Mouse (Mus musculus) gastrocnemius, postnatal 14 days (tissue): ENCODE data around the gene Lpp. TPM values are rescaled to one million over a fixed set of nuclear protein-coding genes. Genes with fewer than 3 reads are reported as not detected.

ENCODE experiments used
- DNase-seq: peaks from one replicate; pipeline ENCODE4 v3.0.0; 2021; ENCODE audit warnings: mixed read lengths
- intact Hi-C: fragments of 180-260 bp; cut with DNase I; formaldehyde crosslinking; loops from one replicate; pipeline ENCODE4 v1.15.1; 2025; ENCODE audit warnings: low total_unique reads
- total RNA-seq, 2 experiments: library from RNA; stranded (reverse); gene quantifications; 2 replicates each; pipeline ENCODE4 v1.2.3; 2021

The Lpp gene
- total RNA-seq, 2 experiments from 2014 or later = 27.5 to 30.2 TPM

- intact Hi-C loops = no loop called here
- DNase-seq = no peak
Observed at GRCm38 (mm10) chr16:24398476-24398875, 5.2 kb downstream of the Lpp start.

GRCm38 (mm10) chr16:24398893-24399292, 5.6 kb downstream of the Lpp start:
- no peak for DNase-seq
- intact Hi-C loops = no loop called here

DNA sequence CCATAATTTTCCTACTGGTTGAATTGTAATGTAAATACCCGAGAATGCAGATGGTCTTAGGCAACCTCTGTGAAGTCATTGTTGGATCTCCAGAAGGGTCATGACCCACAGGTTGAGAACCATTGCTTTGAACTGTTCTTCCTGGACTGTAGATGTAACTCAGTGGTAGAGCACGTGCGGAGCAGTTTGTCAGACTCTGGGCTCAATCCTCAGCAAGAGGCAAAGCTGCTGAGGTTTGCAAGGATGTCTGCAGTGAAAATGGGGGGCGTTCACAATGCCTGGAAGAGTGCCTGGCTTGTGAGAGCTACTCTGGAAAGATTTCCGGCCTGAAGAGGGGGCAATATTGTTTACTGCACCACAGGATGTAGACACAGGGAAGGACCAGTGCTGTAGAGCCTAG, 6.2 kb downstream of the Lpp start:
- DNase-seq = no peak
- intact Hi-C loops = no loop called here

DNA sequence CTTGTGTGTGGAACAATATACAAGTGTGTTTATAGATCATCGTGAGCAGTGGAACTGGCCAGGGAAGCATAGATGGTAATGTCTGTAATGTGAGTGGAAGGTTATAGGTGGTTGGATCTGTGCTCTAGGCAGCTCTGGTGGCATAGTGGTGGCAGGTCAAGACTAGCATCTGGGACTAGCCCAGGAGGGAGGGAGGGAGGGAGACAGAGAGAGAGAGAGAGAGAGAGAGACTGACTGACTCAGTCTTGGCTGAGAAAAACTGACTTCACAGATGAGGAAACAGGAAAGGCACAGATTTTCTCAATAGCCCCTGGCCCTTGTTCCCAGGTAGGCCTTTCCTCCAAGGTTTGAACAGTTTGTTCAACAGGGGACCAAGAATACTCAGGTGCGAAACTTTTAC, 7.5 kb downstream of the Lpp start:
- DNase-seq = no peak
- intact Hi-C loops = no loop called here

DNA sequence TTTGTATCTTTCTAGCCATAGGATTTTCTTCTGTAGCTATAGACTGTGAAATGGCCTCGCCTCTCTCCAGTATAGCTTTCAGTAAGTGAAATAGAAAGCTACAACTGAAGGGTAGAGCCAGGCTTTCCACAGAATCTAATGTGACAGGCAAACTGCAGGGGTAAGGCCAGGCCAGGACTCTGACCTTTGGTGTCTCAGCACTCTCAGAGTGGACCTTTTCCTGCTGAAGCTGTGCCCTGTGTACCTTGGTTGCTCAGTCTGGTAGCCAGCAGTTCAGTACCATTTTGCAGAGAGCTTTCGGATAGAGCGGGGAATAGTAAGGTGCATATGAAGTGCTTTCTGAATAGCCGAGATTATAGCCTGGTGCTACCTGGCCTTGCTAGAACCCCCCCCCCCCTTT, 9.5 kb downstream of the Lpp start:
- DNase-seq = no peak
- intact Hi-C loops = no loop called here

DNA sequence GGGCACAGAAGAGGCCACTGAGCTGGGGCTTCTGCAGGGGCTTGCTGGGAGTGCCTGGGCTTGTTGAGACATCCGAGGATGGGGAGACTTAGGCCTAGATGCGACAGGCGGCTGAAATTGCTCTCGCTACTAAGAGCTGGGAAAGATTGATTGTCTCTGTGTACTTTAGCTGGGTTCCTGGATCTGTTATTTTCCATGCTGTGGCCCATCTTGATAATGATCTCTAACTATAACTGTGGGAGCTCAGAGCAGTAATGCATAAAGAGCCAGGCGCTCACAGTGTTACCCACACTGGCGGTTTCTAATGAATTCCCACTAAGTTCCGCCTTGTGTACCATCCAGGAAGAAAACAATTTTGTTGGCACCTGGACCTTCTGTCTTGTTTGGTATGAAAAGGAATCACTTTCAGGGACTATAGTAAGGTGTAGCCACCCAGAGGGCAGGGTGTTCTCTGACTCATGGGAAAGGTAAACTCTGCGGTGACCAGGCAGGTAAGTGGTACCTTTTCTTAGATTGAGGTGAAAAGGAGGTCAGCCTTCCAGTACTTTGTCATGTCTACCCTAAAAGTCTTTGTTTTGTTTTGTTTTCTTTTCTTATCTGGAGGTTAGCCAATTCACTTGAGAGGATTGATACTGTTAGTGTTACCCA, 10.6 kb downstream of the Lpp start:
- intact Hi-C loops = no loop called here
- no peak for DNase-seq

DNA sequence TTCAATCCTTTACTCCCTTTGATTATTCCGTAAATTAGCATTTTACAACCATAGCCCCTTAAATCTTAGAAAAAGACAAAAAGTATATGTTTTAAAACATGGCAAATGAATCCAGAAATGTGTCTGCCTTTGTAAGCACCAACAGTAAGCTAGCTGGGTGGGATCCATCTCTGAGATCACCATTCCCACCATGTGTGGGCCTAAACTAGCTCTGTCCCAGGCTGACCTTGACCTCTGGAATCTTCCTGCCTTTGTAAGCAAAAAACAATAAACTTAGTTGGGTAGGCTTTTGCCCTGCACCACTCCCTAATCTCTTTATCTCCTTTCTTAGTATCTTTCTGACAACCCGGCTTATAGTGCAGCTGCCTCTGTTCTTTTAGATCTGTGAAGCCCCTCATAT, 13.2 kb downstream of the Lpp start:
- intact Hi-C loops = no loop called here
- no peak for DNase-seq

DNA sequence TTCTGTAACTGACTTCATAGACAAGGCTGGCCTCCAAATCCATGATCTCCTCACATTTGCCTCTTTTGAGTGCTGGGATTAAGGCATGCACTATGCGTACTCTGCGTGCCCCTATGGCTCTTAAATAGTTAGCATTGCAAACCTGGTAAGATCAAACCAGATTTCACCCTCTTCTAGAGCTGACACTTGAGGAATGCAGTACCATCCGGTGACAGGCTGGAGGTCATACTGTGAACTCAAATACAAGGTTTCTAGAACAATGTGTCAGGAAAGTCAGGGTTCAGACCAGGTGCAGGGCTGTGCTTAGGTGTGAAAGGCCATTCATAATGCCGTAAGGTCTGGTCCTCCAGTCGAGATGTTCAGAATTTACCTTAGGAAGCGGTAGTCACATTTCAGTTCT, 18.0 kb downstream of the Lpp start:
- intact Hi-C loops = no loop called here
- no peak for DNase-seq

DNA sequence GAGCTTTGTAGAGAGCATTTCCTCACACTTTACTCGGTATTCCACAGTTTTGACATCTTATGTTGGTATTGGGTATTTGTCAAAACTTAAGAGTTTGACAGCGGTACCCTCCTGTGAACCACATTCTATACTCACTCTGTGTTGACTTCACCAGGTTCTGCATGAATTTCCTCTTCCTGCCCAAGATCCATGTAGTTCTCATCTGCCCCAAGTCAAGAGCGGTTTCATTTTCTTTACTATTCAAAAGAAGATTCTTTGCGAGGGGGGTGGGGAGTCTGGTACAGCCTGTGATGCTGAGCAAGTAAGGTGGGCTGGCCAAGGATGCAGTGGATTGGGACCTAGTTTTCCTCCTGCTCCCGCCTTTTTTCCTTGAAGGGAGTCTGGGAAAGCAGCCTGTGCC, 18.9 kb downstream of the Lpp start:
- intact Hi-C loops = no loop called here
- DNase-seq = no peak

- intact Hi-C loops = no loop called here
- peak; percentile 22 for DNase-seq
Observed at GRCm38 (mm10) chr16:24413059-24413458, 19.8 kb downstream of the Lpp start.

DNA sequence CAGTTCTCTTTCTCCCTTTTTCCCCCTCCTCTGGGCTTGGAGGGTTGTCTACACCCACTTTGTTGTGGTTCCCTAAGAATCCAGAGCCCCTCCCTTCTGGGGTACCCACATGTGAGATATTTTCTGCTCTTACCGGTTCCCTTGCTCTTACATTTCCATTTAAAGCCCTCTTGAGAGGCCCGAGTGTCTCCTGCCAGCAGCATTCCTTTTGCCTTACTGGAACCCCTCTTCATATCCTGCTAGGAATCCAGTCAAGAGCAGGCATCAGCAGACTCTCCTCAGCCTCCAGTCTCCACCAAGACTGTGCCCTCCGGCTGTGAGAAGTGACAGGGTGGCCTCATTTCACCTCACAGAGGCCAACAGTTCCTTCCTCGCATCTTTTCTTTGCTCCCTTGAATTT, 24.7 kb downstream of the Lpp start:
- DNase-seq = no peak
- intact Hi-C loops = no loop called here

GRCm38 (mm10) chr16:24420603-24421120, 27.4 kb downstream of the Lpp start:
- DNase-seq = no peak
- intact Hi-C loops = no loop called here

- intact Hi-C loops = no loop called here
- no peak for DNase-seq
Observed at GRCm38 (mm10) chr16:24421687-24422418, 28.5 kb downstream of the Lpp start.

GRCm38 (mm10) chr16:24423196-24423595, 29.9 kb downstream of the Lpp start:
- no peak for DNase-seq
- intact Hi-C loops = no loop called here

DNA sequence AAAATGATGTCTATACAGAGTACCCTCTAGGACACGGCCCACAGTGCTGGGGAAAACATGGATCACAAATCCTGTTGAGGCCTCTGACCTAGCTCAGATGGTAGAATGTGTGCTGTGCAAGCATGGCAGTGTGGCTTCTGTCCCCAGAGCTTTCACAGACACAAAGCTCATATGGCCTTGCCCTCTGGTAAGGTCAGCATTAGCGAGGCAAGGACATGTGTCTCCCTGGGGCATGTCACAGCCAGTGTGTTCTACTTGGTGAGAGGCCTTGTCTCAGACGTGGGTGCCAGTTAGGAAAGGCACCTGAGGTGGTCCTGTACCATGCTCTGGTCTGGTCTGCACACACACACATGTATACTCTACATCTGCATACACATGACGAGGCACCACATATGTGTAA, 30.4 kb downstream of the Lpp start:
- intact Hi-C loops = no loop called here
- no peak for DNase-seq

DNA sequence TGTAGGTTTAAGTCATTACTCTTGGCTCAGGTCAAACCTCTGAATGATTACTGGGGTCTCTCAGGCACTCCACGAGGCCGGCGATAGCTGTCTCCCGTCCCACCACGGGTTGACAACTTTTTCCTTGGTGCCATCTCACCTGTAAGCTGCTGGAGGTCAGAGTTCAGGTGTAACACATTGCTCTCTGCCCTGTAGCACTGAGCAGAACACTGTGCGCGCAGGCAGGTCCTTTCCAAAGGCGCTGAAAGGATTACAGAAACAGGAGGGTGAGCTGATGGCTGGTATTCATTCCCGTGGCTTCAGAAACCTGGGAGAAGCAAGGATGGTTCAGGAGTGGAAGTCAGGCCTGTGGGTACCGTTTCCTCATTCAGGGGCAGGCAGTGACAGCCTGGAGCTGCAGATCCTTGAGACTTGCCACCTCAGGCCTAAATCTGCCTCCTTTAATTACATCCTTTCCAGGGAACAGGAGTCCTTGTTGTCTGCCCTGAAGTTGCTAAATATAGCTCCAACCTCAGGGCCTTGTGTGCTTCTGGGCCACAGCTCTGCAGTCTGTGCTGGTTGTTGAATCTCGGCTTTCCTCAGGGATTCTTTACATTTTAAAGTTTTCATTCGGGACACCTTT, 31.2 kb downstream of the Lpp start:
- intact Hi-C loops = no loop called here
- no peak for DNase-seq

DNA sequence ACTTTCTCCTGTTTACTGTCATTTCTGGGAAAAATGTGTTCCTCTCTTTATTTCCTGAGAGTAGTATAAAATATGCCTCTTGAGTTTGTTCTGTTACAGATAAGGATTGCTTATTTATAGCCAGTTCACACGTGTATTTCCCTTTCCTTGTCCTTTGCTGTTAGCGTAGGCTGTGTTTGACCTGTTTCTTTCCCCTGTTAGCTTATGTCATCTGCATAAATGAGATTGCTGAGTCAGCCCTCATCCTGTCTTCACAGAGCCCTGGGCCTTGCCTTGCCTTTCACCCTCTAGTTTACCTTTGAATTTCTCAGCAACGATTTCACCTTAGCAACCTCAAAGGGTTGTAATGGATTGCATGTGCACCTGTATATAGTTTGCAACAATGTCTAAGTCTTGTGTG, 32.5 kb downstream of the Lpp start:
- DNase-seq = no peak
- intact Hi-C loops = no loop called here

- intact Hi-C loops = no loop called here
- no peak for DNase-seq
Observed at GRCm38 (mm10) chr16:24427606-24428005, 34.3 kb downstream of the Lpp start.

DNA sequence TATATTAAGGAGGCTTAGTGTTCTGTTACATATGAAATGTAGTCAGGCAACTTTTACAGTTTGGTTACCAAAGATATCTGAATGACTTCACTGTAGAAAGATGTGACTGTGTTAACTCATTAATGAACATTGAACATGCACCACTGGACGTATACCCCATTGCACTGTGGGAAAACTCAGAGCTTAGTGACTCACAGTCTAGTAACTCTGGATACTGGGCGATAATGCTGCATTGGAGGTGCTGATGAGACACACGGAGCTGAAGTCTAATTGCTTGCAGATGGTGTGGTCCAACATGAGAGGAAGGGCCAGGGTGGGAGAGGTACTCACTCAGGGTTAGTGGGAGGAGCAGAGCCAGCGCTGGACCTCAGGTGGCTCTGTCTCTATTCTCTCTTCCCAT, 34.7 kb downstream of the Lpp start:
- intact Hi-C loops = no loop called here
- no peak for DNase-seq

GRCm38 (mm10) chr16:24428742-24429141, 35.4 kb downstream of the Lpp start:
- no peak for DNase-seq
- intact Hi-C loops = no loop called here

DNA sequence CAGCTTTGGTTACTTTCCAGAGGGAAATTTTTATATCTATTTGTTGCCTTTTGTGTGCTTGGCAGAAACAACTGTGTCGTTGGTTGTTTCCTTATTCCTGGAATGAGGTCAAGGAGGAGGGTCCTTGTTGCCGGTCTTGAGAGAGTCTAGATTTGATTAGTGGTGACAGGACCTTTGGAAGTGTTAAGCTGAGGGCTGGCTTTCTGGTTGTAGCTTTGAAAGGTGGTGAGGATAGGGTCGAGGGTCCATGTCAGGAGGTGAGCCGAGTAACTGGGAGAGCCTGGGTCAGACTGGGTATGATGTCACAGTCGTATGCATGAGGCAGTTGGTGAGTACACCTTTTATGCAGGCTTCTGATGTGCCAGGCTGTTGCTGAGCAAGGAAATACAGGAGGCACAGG, 36.4 kb downstream of the Lpp start:
- no peak for DNase-seq
- intact Hi-C loops = no loop called here
